Mouse (Mus musculus) cerebellum, adult 11 months (tissue): Measurements from ENCODE around the gene Cyfip2.
"Not testable (repeated sequence)": the region's sequence is repeated elsewhere in the genome, so short reads cannot be mapped to it uniquely, and the experiment has no call there.

ENCODE experiments used
- DNase-seq: peaks from one replicate; pipeline ENCODE4 v3.0.0; 2022

Cyfip2 gene

DNA sequence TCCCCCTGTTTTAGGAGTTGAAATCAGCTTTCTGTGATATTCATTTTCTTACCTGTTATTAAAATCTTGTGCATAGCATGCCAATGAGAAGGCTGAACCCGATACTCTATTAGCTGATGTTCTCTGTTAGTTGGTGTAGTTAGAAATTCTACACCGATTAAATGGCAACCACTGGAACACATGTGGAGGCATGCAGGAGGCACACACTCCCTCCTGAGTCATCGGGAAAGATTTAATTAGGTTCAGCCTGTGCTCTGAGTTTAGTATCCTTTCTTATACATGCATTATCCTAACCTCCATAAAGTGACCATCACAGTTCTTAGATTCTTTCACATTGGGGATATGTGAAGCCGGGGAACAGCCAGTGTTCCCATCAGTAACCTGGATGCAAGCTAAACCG is 87.3 kb downstream of the Cyfip2 start:
- DNase-seq, result no peak

DNA sequence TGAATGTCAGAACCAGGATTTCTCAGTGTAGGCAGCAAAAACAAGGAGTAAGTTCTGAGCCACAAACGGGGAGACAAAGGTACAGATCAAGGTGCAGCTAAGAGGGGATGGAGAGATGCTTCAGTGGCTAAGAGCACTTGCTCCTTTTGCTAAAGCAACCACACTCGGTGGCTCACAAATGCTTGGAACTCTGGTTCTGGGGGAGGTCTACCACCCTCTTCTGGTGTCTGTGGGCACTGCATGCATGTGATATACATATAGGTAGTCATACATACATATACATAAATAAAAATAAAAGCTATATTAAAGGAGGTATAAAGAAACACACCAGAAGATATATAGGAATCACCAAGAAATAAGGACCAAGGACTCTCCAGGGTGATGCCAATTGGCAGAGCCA is 89.1 kb downstream of the Cyfip2 start:
- no peak for DNase-seq

DNA sequence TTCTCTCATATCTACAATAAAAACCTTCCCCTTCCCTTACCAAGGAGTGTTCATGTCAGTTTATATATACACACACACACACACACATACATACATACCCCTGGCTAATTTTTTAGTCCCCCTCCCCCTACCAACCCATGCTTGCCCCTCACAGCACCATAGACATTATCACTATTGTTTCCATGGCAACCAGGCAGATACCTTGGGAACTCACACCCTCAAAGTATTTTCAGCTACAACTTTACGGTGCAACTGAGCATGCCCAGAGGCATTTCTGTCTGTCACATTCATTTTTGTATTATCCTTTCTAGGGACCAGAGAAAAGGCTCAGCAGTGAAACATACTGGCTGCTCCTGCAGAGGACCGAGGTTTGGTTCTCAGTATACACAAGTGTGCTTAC is 92.4 kb downstream of the Cyfip2 start:
- no peak for DNase-seq

DNA sequence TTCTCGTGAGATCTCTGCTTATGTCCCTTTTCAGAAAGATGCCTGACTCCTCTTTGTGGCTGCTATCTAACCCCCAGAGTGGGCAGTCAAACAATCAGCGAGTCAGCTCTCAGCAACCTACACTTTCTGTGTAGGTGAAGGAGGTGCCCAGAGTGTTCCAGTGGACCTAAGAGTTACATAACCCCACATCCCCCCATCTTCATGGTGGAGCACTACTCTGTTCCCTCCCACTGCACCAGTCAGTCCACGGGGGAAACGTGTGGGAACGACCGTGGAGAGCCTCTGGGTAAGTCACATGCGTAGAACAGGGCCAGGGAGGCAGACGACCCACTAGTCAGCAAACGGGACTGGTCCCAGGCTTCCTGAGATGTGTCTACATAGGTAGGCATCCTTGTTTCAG is 93.3 kb downstream of the Cyfip2 start:
- no peak for DNase-seq

DNA sequence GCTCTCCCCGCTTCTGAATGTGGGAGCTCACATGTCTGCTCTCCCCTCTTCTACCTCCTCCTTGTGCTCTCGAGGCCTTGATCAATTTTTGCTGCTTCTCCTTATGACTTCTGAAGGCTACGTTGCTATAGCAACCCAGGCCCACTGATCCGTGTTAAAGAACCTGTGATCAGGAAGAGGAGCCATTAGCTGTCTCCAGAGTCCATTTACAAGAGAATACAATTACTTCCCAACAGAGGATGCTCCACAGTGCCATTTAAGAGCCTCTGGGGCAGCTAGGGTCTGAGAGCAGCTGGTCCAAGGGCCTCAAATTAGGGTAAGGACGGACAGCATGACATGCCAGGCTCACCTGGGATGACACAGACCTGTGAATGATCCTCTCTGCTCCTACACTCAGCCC is 94.1 kb downstream of the Cyfip2 start:
- DNase-seq, result no peak

DNA sequence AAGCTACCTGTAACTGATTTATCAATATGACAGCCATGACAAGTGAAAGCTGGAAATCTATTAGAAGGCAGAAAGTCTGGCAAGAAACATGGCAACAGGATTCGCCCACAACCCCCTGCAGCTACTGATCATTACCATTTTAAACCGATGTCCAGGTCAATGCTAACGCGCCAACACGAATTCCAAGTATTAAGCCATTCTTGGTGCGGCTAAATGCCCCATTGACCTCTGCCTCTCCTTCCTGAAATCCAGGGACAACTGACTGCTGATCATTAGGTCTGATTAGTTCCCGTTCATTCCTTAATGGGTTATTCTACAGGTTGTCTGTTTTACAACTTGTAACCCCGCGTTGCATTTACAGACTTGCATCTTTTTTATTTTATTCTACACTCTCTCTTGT is 95.0 kb downstream of the Cyfip2 start:
- DNase-seq, result no peak

DNA sequence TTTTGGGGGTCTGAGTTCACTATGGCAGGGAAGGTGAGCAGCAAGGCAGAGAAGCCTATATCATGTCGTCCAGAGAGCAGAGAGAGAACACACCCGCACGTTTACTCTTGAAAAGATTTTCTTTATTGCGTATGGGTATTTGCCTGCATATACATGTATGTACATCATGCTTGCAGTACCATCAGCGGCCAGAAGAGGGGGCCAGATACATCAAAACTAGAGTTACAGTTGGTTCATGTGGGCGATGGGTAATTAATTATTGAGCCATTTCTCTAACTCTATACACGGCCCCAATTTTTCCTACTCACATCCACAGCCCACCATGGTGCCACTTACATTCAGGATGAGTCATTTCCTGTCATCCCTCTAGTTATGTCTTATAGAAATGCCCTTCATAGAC is 96.0 kb downstream of the Cyfip2 start:
- DNase-seq, result peak; percentile 32

DNA sequence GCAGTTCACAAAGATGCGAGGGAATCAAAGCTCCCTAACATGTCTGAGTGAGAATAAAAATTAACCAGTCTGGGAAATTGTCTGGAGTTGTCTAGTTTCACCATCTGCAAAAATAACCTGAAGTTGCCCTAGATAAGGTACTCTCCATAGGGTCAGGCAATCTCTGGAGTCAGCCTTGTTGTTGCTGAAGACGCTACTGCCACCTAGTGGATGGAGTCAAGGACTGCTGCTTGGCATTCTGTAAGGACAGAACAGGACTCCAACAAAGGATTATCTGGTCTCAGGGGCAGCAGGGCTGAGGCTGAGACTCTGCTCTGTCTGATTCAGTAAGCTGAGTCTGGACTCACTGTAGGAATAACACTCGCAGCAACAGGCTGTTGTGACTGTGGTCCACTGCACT is 97.3 kb downstream of the Cyfip2 start:
- peak; percentile 50 for DNase-seq

DNA sequence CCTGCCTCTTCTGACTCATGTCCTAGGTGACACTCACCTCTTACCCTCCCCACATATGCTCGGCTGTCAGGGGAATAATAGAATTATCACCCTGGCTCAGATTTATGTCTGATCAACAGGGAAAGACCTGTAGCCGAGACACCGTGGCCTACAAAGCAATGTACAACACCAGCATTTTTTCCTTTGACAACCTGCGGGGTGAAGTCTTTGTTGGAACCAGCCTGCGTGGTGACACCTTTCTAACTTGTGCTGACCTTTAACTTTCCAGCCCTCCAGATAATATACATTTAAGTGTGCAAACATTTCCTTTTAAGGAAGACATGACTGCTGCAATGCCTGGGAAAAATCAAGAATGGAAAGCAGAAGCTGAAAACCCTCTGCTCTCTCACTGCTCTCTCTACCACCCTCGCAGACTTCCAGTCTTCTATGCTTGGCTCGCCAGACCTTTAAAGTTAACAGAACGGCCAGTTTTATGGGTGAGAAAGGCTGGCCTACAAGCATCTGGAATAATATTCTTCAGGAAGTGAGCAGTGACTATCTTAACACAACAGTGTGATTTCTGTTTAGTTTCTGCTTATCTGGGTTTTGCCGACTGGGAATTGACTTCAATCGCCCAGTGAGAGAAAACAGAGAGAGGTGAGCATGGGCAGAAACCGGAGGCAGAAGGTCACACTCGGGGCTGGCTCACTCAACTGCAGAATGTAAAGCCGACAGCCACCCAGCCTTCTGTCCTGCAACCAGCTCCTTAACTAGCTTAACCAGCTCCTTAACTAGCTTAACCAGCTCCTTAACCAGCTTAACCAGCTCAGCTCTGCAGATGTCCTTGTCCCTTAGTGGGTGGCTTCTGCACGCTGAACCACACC is 98.1 kb downstream of the Cyfip2 start:
- no peak for DNase-seq

DNA sequence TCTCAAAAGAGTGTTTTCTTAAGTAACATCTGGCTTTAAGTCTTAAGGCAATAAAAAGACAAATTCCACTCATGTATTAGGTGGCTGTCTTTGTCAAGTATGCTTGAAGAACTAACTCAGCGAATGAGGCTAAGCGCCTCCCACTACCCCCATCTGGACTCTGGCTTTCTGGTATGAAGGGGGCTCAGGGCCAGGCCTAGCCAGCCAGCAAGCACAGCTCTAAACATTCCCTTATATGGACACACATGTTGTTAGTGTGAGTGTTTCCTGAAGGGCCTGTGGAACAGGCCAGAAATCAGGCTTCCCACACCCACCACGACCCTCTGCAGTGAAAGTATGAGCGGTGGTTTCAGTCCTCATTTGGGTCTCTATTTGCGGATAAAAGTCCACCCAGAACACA is 98.8 kb downstream of the Cyfip2 start:
- DNase-seq, result no peak

DNA sequence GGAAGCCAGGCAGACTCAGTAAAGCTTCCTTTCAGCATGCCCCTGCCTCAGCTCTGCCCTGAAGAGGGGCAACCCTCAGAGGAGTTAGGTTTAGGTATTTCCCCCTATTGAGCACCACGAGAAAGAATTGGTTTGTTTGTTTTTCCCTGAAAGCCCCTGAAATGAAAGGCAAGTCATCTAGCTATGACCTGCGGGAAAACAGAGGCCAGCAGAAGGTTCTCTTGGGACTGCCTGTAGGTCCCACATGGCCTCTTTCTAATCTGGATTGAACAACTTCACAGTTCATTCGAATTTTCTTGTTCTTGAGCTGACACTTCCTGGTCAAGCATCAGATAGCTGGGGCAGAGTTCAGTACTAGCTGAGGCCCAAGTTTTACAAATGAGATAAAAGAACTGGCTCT is 100.8 kb downstream of the Cyfip2 start:
- DNase-seq, result no peak

DNA sequence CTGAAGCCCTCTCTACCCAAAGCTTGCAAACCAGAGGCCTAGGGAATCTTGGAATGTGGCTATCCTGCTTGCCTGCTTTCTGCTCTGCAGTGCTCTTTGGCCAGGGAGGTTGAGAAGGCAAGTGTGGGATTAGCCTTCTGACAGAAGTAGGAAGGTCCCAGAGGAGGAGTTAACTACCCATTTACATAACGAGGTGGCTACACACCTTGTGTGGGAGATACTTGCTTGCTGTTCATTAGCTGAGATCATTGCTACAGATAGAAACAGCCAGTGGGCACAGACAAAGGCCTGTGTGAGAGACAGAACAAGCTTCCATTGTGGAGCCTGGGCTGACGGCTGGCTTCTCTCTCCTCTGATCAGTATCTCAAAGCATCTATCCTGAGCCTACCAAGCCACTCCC is 102.8 kb downstream of the Cyfip2 start:
- no peak for DNase-seq

DNA sequence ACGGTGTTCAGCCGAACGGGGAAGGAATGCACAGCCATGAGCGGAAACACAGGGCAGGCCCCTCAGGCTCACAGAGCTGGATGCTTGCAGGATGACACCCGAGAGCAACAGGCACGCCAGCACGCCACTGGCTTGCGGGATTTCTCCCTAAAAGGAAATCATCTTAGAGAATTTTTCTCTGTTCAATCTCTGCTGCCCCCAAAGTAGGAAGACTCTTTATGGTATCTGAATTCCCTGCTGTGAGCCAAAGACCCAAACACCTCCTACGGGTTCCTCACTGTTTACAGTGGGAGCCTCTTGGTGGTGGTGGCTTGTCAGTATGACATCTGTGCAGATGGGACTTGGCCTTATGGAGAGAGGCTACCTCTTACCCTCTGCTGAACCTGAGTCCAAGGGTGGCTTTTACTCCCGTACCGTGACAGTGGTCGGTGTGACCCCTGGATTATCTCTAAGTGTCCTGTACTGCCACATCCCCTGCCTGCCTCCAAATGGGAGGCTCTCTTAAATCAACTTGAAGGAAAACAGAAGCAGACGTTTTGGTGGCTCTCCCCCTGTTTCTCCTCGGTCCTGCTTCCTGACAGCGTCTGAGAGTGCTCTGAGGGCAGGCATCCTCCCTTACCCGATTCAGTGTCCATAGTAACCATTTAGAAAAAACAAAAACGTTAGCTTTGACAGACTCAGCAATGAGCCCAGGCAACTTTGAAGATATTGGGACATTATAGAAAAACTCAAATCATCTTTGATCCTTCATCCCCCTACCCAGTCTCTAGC is 106.8 kb downstream of the Cyfip2 start:
- DNase-seq, result no peak

DNA sequence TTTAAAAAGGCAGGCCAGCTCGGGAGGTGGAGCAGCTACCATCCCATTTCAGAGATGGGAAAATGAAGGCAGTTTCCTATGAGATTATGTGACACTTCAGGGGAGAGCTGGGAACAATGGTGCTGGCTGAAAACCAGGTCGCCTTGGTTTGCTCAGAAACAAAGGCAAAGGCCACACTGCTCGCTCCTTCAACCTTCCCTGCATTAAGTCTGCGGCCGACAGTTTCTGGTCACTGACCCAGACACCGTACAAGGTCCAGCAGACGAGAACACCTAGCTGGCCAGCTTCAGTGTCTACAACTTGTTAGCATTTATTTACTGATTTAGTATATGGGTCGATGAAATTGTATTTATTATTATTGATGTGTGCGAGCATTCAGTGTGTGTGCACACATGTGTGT is 107.8 kb downstream of the Cyfip2 start:
- DNase-seq, result no peak

DNA sequence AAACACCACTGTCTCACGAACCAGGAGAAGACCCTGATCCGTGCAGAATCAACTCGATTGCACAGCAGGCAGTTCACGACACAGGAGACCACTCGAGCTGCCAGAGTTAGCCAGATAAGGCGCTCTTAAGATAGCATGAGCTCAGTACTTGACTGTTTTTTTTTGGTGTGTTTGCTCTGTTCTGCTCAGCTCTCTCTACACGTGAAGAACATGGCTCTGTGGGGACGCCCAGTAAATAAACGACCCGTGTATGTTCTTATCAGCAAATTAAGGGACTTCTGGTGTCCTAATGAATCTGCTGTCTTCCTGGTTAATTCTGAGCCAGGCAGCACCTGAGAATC is 110.1 kb downstream of the Cyfip2 start:
- no peak for DNase-seq

DNA sequence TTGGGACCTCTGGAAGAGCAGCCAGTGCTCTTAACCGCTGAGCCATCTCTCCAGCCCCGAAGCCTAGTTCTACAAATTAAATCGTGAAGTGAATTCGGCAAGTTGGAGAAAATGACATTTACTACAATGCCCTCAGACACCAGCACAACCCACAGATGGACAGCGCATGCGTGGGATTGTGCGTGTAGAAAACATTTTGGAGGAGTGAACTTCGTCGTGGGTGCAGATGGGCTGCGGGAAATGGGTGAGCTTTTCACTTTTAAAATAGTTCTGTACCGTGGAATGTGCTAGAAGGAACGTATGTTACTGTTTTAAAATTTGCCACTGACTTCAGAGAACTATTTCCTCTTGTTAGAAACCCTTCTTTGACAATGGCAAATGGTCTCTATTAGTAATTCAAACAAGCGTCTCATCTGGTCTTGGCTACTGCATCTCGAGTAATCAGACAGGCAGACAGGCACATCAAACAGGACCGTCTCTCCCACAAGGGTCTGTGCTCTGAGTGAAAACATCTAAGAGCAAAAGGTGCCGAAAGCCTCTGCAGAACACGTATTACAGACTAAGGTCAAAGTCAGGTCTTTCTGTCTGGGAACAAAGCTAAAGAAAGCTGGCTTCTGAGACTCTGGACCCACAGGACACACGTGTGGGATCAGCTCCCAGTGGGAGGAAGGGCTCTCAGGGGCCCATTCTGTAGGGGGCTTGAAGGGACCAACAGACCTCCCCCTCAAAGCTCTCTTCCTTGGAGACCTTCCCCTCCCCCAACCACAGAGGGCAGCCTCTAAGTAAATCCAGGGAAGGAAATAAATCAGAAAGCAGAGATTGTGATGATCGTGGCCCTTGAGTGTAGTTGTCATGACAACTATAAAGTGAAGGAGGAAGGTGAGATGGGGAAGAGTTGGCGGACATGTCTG is 110.8 kb downstream of the Cyfip2 start:
- DNase-seq, result no peak

DNA sequence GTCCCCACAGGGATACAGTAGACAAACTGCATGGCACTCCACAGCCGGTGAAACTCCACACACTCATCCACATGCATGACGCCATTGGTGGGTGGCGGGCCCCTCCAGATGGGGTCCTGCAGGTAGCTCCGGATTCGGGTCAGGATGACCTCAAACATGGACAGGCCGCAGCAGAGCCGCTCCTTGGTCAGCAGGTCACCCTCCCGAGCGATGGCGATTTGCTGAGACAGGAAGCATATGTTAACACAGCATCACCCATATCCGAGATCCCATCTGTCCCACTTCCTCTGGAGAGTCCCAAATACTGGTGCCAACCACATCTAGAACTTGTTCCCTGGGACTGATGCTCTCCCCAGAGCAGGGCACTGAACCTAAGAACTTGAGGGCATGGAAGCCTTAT is 112.0 kb downstream of the Cyfip2 start:
- peak; percentile 36 for DNase-seq

DNA sequence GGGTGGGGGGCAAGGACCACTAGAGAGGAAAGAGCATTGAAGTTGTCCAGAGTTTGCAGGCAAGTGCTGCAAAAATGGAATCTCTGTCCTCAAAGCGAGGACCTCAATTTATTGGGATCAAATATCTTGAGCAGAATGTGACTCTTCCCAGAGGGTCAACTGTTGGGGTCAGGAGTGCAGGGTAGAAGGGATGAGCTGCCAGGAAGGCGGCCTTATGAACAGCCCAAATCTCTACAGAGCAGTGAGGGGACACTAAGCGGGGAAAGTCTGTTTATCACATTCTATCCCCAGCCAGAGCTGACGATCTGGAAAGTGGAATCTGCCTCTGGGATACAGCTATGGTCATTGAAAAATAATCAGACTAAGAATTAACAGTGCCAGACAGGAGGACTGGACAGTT is 118.5 kb downstream of the Cyfip2 start:
- DNase-seq, result no peak

DNA sequence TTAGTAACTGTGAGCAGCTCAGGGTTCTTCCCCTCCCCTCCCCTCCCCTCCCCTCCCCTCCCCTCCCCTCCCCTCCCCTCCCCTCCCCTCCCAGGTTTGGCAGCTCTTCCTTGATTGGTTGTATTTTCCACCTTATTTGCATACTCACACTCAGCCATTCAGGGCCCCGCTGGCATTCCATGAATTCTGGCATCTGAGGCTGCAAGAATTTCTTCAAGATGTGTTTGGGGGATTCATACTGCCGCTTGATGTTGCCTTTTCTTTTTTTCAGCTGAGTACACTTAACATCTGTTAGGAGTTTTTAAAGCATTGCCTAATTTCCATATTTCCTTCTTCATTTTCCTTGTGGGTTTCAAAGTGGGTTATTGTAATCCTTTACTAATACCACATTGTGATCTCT is 124.4 kb downstream of the Cyfip2 start:
- no peak for DNase-seq

DNA sequence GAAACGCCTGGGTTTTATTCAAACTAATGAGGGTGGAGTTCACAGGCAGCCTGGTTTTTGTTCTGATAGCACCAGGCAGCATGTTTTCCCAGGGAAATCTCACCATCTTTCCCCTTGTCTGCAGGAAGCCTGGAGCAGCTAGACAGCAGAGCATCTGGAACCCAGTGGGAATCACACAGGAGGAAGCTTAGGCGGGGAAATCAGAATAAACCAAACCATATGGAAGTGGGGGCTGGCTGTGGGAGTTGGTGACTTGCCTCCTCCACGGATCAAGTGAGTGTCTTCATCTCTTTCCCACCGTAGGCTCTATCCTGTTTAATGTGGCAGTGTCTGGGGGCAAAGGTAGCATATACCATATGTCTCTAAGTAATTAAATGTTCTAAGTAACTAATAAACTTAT is 127.2 kb downstream of the Cyfip2 start:
- DNase-seq, result peak; percentile 25

DNA sequence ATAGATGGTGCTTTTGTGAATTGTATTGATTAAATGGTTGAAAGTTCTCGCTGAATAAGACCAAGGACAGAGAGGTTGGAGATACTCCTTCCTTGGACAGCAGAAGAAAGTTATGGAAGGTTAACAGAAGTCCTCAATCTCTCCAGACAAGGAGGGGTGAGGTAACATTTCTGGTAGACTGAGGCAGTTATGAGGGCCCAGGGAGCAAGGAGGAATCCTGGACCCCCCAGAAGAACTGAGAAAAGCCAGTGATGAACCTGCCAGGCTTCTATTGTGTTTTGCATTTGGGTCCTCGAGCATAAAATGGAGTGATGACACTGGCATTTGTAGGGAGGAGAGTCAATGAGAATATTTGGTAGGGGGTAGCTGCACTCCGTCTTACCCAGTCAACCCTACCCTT is 127.7 kb downstream of the Cyfip2 start:
- no peak for DNase-seq

DNA sequence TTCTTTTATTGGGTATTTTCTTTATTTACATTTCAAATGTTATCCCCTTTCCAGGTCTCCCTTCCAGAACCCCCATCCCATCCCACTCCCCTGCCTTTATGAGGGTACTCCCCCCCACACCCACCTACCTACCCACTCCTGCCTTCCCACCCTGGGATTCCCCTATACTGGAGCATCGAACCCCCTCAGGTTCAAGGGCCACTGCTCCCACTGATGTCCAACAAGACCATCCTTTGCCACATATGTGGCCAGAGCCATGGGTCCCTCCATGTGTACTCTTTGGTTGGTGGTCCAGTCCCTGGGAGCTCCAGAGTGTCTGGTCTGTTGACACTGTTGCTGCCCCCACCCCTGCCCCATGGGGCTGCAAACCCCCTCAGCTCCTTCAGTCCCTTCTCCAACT is 130.6 kb downstream of the Cyfip2 start:
- DNase-seq, result not testable (repeated sequence)

DNA sequence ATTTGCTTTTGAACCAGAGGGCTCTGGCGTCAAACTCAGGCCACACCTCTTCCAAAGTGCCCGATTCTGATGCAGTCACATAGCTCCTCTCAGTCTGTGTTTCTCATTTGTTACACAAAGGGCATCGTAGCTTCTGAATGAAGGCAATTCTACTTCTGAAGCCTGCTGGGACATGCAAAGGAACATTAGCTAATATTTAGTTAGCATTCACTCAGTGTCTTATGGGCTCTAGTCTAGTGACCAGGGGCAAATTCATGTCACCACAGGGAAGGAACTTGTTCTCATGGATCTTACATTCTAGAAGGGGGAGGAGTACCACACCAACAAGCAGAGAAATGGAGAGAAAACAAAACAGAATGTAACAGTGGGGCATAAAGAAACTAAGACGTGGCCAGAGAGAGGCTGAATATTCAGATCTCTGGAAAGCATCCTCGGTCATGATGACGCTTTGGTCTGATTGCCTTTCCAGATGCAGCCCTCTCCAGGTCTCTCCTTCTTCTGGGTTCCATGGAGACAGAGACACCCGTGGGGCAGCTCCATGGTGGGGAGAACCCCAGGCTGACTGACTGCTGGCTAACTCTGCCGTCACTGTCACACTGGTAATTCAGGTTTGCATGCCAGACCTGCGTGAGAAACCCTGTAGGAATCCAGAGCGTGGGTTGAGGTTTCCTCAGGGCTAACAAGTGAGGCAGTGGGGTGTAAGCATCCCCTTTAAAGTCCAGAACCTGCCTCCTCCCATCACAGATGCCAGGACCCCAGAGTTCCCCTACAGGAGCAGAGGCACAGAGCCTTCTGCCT is 135.2 kb downstream of the Cyfip2 start:
- no peak for DNase-seq
